Mouse (Mus musculus) lung, postnatal 0 days (tissue): Measurements from ENCODE around the gene Best1. TPM values are rescaled to one million over a fixed set of nuclear protein-coding genes. Genes with fewer than 3 reads are reported as not detected.

Source experiments
- ATAC-seq: fragments of 200-750 bp; cut with Nextera tagmentation; 2 replicates; pipeline ENCODE4 v1.8.0; 2017; ENCODE audit warnings: moderate library complexity
- DNase-seq: peaks from one replicate; pipeline ENCODE4 v3.0.0-alpha.2; 2016; ENCODE audit warnings: low spot score
- H3K27ac ChIP-seq: fragments of 300-500 bp; sonication (generic); 2 replicates; pipeline ENCODE4 v1.5.1; 2014; ENCODE audit warnings: antibody characterized with exemption, mild to moderate bottlenecking, low read length, mixed read lengths
- H3K27me3 ChIP-seq: fragments of 300-500 bp; sonication (generic); replicated peaks from 2 replicates; pipeline ENCODE4 v1.6.1; 2014; ENCODE audit warnings: low read length, mixed read lengths; ENCODE audit not compliant: insufficient read depth
- H3K36me3 ChIP-seq: fragments of 300-500 bp; sonication (generic); 2 replicates; pipeline ENCODE4 v1.6.1; 2014; ENCODE audit warnings: low read length, mixed read lengths; ENCODE audit not compliant: insufficient read depth
- H3K4me1 ChIP-seq: fragments of 300-500 bp; sonication (generic); 2 replicates; pipeline ENCODE4 v1.6.1; 2014; ENCODE audit warnings: antibody characterized with exemption, low read depth, low read length, mixed read lengths; ENCODE audit not compliant: insufficient read depth
- H3K4me2 ChIP-seq: fragments of 300-500 bp; sonication (generic); replicated peaks from 2 replicates; pipeline ENCODE4 v1.6.1; 2014; ENCODE audit warnings: low read depth, mild to moderate bottlenecking, low read length, moderate library complexity, mixed read lengths
- H3K4me3 ChIP-seq: fragments of 300-500 bp; sonication (generic); 2 replicates; pipeline ENCODE4 v1.5.1; 2014; ENCODE audit warnings: low read depth, low read length
- H3K9ac ChIP-seq: fragments of 300-500 bp; sonication (generic); replicated peaks from 2 replicates; pipeline ENCODE4 v1.6.1; 2014; ENCODE audit warnings: low read depth, mild to moderate bottlenecking
- H3K9me3 ChIP-seq: fragments of 300-500 bp; sonication (generic); 2 replicates; pipeline ENCODE4 v1.6.1; 2016; ENCODE audit warnings: low read length, mixed read lengths
- CTCF ChIP-seq: IDR thresholded peaks from 2 replicates; pipeline ENCODE4 v1.5.1; 2016; ENCODE audit warnings: antibody characterized with exemption, mild to moderate bottlenecking
- EP300 ChIP-seq: IDR thresholded peaks from 2 replicates; pipeline ENCODE4 v1.6.1; 2016; ENCODE audit warnings: antibody characterized with exemption, mild to moderate bottlenecking, control low read depth
- WGBS: fragments of 180-500 bp; shearing (Covaris S2); extraction: QIAGEN DNeasy Blood & Tissue Kit; methylation state at CpG from one replicate; pipeline ENCODE4 v1.1.7; 2014; 5-methylcytosine and 5-hydroxymethylcytosine counted together
- polyA plus RNA-seq: library from polyadenylated mRNA; unstranded; fragments of >200 nt; fragmentation: Nextera tagmentation; extraction: Ambion mirVana; gene quantifications from 2 replicates; pipeline ENCODE4 v1.2.1, GENCODE M21; 2015

Best1 gene
- polyA plus RNA-seq, 1 experiment from 2014 or later, result 2.3 TPM

GRCm38 (mm10) chr19:9989884-9990256 lies 11.6 kb downstream of the Best1 start:
- DNase-seq (no peak), ATAC-seq (no peak)
- Histone ChIP-seq H3K9ac (no peak overlapping the region), H3K4me3 (no peak overlapping the region), H3K27me3 (no peaks in the 10 kb centered on the region), H3K4me1 (0 out of 2 replicates have a peak, but pooled peaks cover 6% of the 10 kb centered on the region), H3K4me2 (no peak overlapping the region), H3K36me3 (peaks cover 8% of the 10 kb centered on the region; the same call in 1 of the 2 replicates), H3K9me3 (no peaks in the 10 kb centered on the region), H3K27ac (no peak overlapping the region)
- no peak for TF ChIP-seq EP300
- TF ChIP-seq CTCF, result no peak

GRCm38 (mm10) chr19:9989171-9989883 lies 12.1 kb downstream of the Best1 start:
- H3K9ac ChIP-seq, result no peak overlapping the region
- H3K27me3 ChIP-seq, result no peaks in the 10 kb centered on the region
- DNase-seq, result peak; percentile 63
- H3K9me3 ChIP-seq, result no peaks in the 10 kb centered on the region
- peaks cover 8% of the 10 kb centered on the region; the same call in 1 of the 2 replicates for H3K36me3 ChIP-seq
- no peak for ATAC-seq
- no peak overlapping the region for H3K27ac ChIP-seq
- H3K4me3 ChIP-seq, result no peak overlapping the region
- peak; percentile 83 for TF ChIP-seq CTCF
- no peak for TF ChIP-seq EP300
- WGBS, result 65% methylated on average over 17 of the region's 17 CpGs
- H3K4me2 ChIP-seq, result no peak overlapping the region
- 0 out of 2 replicates have a peak, but pooled peaks cover 6% of the 10 kb centered on the region for H3K4me1 ChIP-seq

- ATAC-seq, result no peak
- Histone ChIP-seq H3K9me3 (no peaks in the 10 kb centered on the region), H3K27ac (no peak overlapping the region), H3K4me3 (no peak overlapping the region), H3K4me1 (0 out of 2 replicates have a peak, but pooled peaks cover 1% of the 10 kb centered on the region), H3K9ac (no peak overlapping the region), H3K27me3 (no peaks in the 10 kb centered on the region), H3K36me3 (peaks cover 11% of the 10 kb centered on the region; the same call in 1 of the 2 replicates), H3K4me2 (no peak overlapping the region)
- no peak for DNase-seq
- TF ChIP-seq EP300 (no peak), CTCF (no peak)
Measured at GRCm38 (mm10) chr19:9987593-9987992, 13.8 kb downstream of the Best1 start.

GRCm38 (mm10) chr19:9987192-9987591 lies 14.2 kb downstream of the Best1 start:
- 42% methylated on average over 6 of the region's 6 CpGs for WGBS
- H3K4me2 ChIP-seq, result no peak overlapping the region
- H3K27me3 ChIP-seq, result no peaks in the 10 kb centered on the region
- DNase-seq (no peak), ATAC-seq (no peak)
- no peak overlapping the region for H3K9ac ChIP-seq
- no peaks in the 10 kb centered on the region for H3K9me3 ChIP-seq
- H3K4me3 ChIP-seq, result no peak overlapping the region
- peaks cover 11% of the 10 kb centered on the region; the same call in 1 of the 2 replicates for H3K36me3 ChIP-seq
- TF ChIP-seq CTCF (no peak), EP300 (no peak)
- no peak overlapping the region for H3K27ac ChIP-seq
- H3K4me1 ChIP-seq, result no peaks in the 10 kb centered on the region

- H3K27ac ChIP-seq, result no peak overlapping the region
- no peak overlapping the region for H3K9ac ChIP-seq
- no peaks in the 10 kb centered on the region for H3K27me3 ChIP-seq
- H3K36me3 ChIP-seq, result peaks cover 11% of the 10 kb centered on the region; the same call in 1 of the 2 replicates
- no peak overlapping the region for H3K4me3 ChIP-seq
- WGBS, result 75% methylated on average over 2 of the region's 2 CpGs
- no peak overlapping the region for H3K4me2 ChIP-seq
- TF ChIP-seq EP300 (no peak), CTCF (no peak)
- no peaks in the 10 kb centered on the region for H3K9me3 ChIP-seq
- H3K4me1 ChIP-seq, result peaks cover 3% of the 10 kb centered on the region; the same call in 1 of the 2 replicates
- ATAC-seq (no peak), DNase-seq (no peak)
Measured at GRCm38 (mm10) chr19:9985900-9986421, 15.5 kb downstream of the Best1 start.

GRCm38 (mm10) chr19:9985190-9985899 lies 16.1 kb downstream of the Best1 start:
- TF ChIP-seq CTCF (no peak), EP300 (no peak)
- Histone ChIP-seq H3K9me3 (no peaks in the 10 kb centered on the region), H3K4me3 (no peak overlapping the region), H3K27me3 (no peaks in the 10 kb centered on the region), H3K36me3 (peaks cover 11% of the 10 kb centered on the region; the same call in 1 of the 2 replicates), H3K4me2 (no peak overlapping the region), H3K4me1 (peaks cover 3% of the 10 kb centered on the region; the same call in 1 of the 2 replicates), H3K9ac (no peak overlapping the region), H3K27ac (no peak overlapping the region)
- 90% methylated on average over 6 of the region's 6 CpGs for WGBS
- no peak for ATAC-seq
- DNase-seq, result no peak
